Mouse (Mus musculus) lung, embryonic 16.5 days (tissue): ENCODE results near the gene Cacna2d1. TPM values are rescaled to one million over a fixed set of nuclear protein-coding genes. Genes with fewer than 3 reads are reported as not detected.

Experiments used
- ATAC-seq: fragments of 200-750 bp; cut with Nextera tagmentation; 2 replicates; pipeline ENCODE4 v1.8.0; 2017; ENCODE audit warnings: low read depth, mild to moderate bottlenecking, moderate library complexity
- H3K27ac ChIP-seq: fragments of 300-500 bp; sonication (generic); 2 replicates; pipeline ENCODE4 v1.5.1; 2014; ENCODE audit warnings: mild to moderate bottlenecking, control low read depth, low read length
- H3K27me3 ChIP-seq: fragments of 300-500 bp; sonication (generic); 2 replicates; pipeline ENCODE4 v1.6.1; 2014; ENCODE audit warnings: low read depth, low read length, mixed read lengths; ENCODE audit not compliant: control insufficient read depth, insufficient read depth
- H3K36me3 ChIP-seq: fragments of 300-500 bp; sonication (generic); 2 replicates; pipeline ENCODE4 v1.6.1; 2014; ENCODE audit warnings: low read length; ENCODE audit not compliant: control insufficient read depth, insufficient read depth
- H3K4me1 ChIP-seq: fragments of 300-500 bp; sonication (generic); replicated peaks from 2 replicates; pipeline ENCODE4 v1.6.1; 2014; ENCODE audit warnings: low read length, mixed read lengths; ENCODE audit not compliant: control insufficient read depth, insufficient read depth
- H3K4me2 ChIP-seq: fragments of 300-500 bp; sonication (generic); 2 replicates; pipeline ENCODE4 v1.6.1; 2014; ENCODE audit warnings: low read depth, low read length, control low read depth
- H3K4me3 ChIP-seq: fragments of 300-500 bp; sonication (generic); 2 replicates; pipeline ENCODE4 v1.5.1; 2014; ENCODE audit warnings: mild to moderate bottlenecking, low read length, control low read depth
- H3K9ac ChIP-seq: fragments of 300-500 bp; sonication (generic); 2 replicates; pipeline ENCODE4 v1.6.1; 2014; ENCODE audit warnings: low read length, control low read depth
- H3K9me3 ChIP-seq: fragments of 300-500 bp; sonication (generic); 2 replicates; pipeline ENCODE4 v1.6.1; 2016; ENCODE audit warnings: low read length; ENCODE audit not compliant: control insufficient read depth
- WGBS: fragments of 180-500 bp; shearing (Covaris S2); extraction: QIAGEN DNeasy Blood & Tissue Kit; methylation state at CpG from one replicate; pipeline ENCODE4 v1.1.7; 2014; 5-methylcytosine and 5-hydroxymethylcytosine counted together
- polyA plus RNA-seq: library from polyadenylated mRNA; unstranded; fragments of >200 nt; fragmentation: Nextera tagmentation; extraction: Ambion mirVana; gene quantifications from 2 replicates; pipeline ENCODE4 v1.2.1, GENCODE M21; 2015

The Cacna2d1 gene
- polyA plus RNA-seq, 1 experiment from 2014 or later: 9.6 TPM

DNA sequence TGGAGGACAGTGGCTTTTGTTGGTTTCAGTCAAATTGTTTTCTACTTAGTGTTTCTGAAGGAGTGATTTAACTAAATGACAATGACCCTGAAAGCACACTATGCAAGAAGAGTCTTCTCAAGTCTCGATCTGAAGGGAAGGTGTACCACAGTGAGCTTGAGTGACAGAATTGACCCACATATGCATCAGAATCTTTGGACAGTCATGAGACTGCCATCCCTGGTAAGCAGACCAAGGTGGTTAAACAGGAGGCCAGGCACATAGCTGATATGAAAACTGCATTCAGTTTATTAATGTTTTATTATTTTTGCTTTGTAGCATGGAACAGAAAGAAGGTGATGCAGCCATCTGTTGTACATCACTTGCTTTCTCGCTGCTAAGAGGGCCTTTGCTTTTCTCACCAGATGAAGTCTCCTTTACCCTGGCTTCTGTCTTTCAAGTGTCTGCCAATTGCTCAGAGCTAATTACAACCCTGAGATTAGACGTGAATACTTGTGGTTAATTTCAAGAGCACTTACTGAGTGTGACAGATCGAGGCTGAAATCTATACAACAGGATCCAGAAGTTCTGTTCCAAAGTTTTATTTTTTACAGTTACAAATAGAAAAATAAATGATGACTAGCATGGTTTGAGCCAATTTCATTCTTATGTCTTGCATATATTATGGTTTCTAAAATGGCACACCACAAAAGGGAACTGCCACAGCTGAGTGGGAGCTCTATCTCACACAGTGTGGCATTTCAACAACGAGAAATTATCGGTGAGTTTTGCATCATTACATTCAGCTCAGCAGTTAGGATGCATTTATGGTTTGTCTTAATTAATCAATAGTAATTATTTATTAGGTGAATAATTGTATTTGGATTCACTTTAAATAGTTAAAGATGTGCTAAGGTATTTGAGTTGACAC is 221.1 kb downstream of the Cacna2d1 start:
- no peak overlapping the region for H3K4me3 ChIP-seq

DNA sequence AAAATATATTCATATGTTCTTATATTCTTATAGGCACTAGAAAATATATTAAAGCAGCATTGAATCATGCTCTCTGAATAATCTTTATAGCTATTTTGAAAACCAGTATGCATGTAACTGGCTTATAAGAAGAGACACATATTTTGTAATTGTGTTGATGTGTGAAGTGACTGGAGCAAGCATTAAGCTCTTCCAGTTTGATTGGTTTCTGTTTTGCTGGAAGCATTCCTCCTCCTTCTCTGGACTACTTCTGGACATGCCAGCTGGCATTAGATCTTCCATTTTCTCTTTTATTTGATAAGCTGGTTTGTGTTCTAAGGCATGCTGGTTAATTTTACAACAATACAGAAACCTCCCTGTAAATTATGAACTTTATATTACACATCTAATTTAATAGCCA is 228.8 kb downstream of the Cacna2d1 start:
- H3K9me3 ChIP-seq: no peaks in the 10 kb centered on the region
- H3K27me3 ChIP-seq: no peaks in the 10 kb centered on the region
- H3K4me2 ChIP-seq: no peak overlapping the region
- H3K9ac ChIP-seq: no peak overlapping the region
- no peak overlapping the region for H3K27ac ChIP-seq
- no peaks in the 10 kb centered on the region for H3K4me1 ChIP-seq
- H3K36me3 ChIP-seq: no peaks in the 10 kb centered on the region
- H3K4me3 ChIP-seq: no peak overlapping the region
- ATAC-seq: no peak

More for the DNA sequence above, 221.1 kb downstream of the Cacna2d1 start:
- Histone ChIP-seq H3K9me3 (no peaks in the 10 kb centered on the region), H3K27me3 (no peaks in the 10 kb centered on the region), H3K27ac (no peak overlapping the region), H3K4me1 (no peaks in the 10 kb centered on the region), H3K9ac (no peak overlapping the region), H3K4me2 (no peak overlapping the region), H3K36me3 (no peaks in the 10 kb centered on the region)
- whole genome bisulfite sequencing: 67% methylated on average over 6 of the region's 6 CpGs
- ATAC-seq: no peak

GRCm38 (mm10) chr5:16166117-16166867 is 231.8 kb downstream of the Cacna2d1 start:
- ATAC-seq: no peak
- 69% methylated on average over 12 of the region's 12 CpGs for WGBS
- H3K9ac ChIP-seq: no peak overlapping the region
- H3K27me3 ChIP-seq: no peaks in the 10 kb centered on the region
- no peaks in the 10 kb centered on the region for H3K4me1 ChIP-seq
- no peaks in the 10 kb centered on the region for H3K36me3 ChIP-seq
- H3K27ac ChIP-seq: no peak overlapping the region
- H3K4me3 ChIP-seq: no peak overlapping the region
- no peaks in the 10 kb centered on the region for H3K9me3 ChIP-seq
- H3K4me2 ChIP-seq: no peak overlapping the region

GRCm38 (mm10) chr5:16166868-16167267 is 232.4 kb downstream of the Cacna2d1 start:
- WGBS: 88% methylated on average over 1 of the region's 1 CpGs
- no peaks in the 10 kb centered on the region for H3K36me3 ChIP-seq
- H3K27me3 ChIP-seq: no peaks in the 10 kb centered on the region
- H3K4me1 ChIP-seq: no peaks in the 10 kb centered on the region
- no peaks in the 10 kb centered on the region for H3K9me3 ChIP-seq
- H3K4me3 ChIP-seq: no peak overlapping the region
- ATAC-seq: no peak
- no peak overlapping the region for H3K27ac ChIP-seq
- H3K9ac ChIP-seq: no peak overlapping the region
- no peak overlapping the region for H3K4me2 ChIP-seq

GRCm38 (mm10) chr5:16181041-16181440 is 246.6 kb downstream of the Cacna2d1 start:
- no peak overlapping the region for H3K4me3 ChIP-seq
- no peak overlapping the region for H3K27ac ChIP-seq
- H3K9me3 ChIP-seq: no peaks in the 10 kb centered on the region
- no peaks in the 10 kb centered on the region for H3K27me3 ChIP-seq
- no peak overlapping the region for H3K4me2 ChIP-seq
- WGBS: 93% methylated on average over 7 of the region's 7 CpGs
- H3K4me1 ChIP-seq: no peaks in the 10 kb centered on the region
- ATAC-seq: no peak
- H3K9ac ChIP-seq: no peak overlapping the region
- no peaks in the 10 kb centered on the region for H3K36me3 ChIP-seq

DNA sequence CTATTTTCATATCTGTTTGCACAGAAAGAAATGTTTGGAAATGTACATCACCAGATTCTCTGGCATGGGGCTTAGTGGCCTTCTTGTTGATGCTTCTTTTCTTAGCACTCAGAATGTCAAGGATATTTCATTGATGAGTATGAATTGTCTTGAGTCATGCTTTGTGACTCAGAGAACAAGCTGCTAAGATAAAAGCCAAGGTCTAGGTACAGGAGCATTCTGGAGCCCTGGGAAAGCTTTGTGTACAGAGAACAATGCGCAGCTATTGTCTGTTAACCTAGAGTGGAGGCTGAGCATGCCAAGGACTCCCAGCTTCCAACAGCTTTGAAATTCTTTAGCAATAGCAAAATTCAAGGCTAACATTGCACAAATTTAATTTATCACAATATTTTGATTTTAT is 249.6 kb downstream of the Cacna2d1 start:
- no peak overlapping the region for H3K27ac ChIP-seq
- no peak for ATAC-seq

GRCm38 (mm10) chr5:16187931-16188330 is 253.4 kb downstream of the Cacna2d1 start:
- Histone ChIP-seq H3K36me3 (no peaks in the 10 kb centered on the region), H3K4me3 (no peak overlapping the region), H3K4me2 (no peak overlapping the region), H3K9ac (no peak overlapping the region), H3K27ac (no peak overlapping the region), H3K4me1 (no peaks in the 10 kb centered on the region; the same call in 1 of the 2 replicates), H3K9me3 (no peaks in the 10 kb centered on the region), H3K27me3 (no peaks in the 10 kb centered on the region)
- ATAC-seq: peak; percentile 47; the same call in 1 of the 2 replicates
- WGBS: 15% methylated on average over 3 of the region's 3 CpGs

More for the DNA sequence above, 249.6 kb downstream of the Cacna2d1 start:
- Histone ChIP-seq H3K4me1 (no peaks in the 10 kb centered on the region; the same call in 1 of the 2 replicates), H3K4me2 (no peak overlapping the region), H3K27me3 (no peaks in the 10 kb centered on the region), H3K36me3 (no peaks in the 10 kb centered on the region), H3K4me3 (no peak overlapping the region), H3K9ac (no peak overlapping the region), H3K9me3 (no peaks in the 10 kb centered on the region)
- 74% methylated on average over 1 of the region's 1 CpGs for WGBS

GRCm38 (mm10) chr5:16189878-16190277 is 255.4 kb downstream of the Cacna2d1 start:
- WGBS: 27% methylated on average over 4 of the region's 4 CpGs
- Histone ChIP-seq H3K9me3 (no peaks in the 10 kb centered on the region), H3K4me2 (no peak overlapping the region), H3K4me3 (no peak overlapping the region), H3K27ac (no peak overlapping the region), H3K9ac (no peak overlapping the region), H3K36me3 (no peaks in the 10 kb centered on the region), H3K4me1 (no peaks in the 10 kb centered on the region; the same call in 1 of the 2 replicates), H3K27me3 (no peaks in the 10 kb centered on the region)
- ATAC-seq: no peak

- WGBS: 86% methylated on average over 3 of the region's 3 CpGs
- Histone ChIP-seq H3K27ac (no peak overlapping the region), H3K4me3 (no peak overlapping the region)
Measured at GRCm38 (mm10) chr5:16191165-16191564, 256.7 kb downstream of the Cacna2d1 start.

More at GRCm38 (mm10) chr5:16191165-16191564, 256.7 kb downstream of the Cacna2d1 start:
- no peak for ATAC-seq
- H3K36me3 ChIP-seq: no peaks in the 10 kb centered on the region
- no peaks in the 10 kb centered on the region; the same call in 1 of the 2 replicates for H3K4me1 ChIP-seq
- H3K4me2 ChIP-seq: no peak overlapping the region
- no peaks in the 10 kb centered on the region for H3K27me3 ChIP-seq
- no peaks in the 10 kb centered on the region for H3K9me3 ChIP-seq
- H3K9ac ChIP-seq: no peak overlapping the region
